Mouse (Mus musculus): ENCODE results near the gene Olfr1367.

Olfr1367 gene

GRCm38 (mm10) chr13:21346610-21347009, at the start of gene Olfr1367:
Gene Olfr1367 (plus strand): TSS chr13:21346910.
- no peak for DNase-seq (ENCODE audit: low read depth, low spot score)

GRCm38 (mm10) chr13:21298557-21298956, 48.2 kb upstream of the Olfr1367 start:
- no peak for DNase-seq (ENCODE audit: low read depth, low spot score)

GRCm38 (mm10) chr13:21304483-21305066, 42.1 kb upstream of the Olfr1367 start:
- no peak for DNase-seq (ENCODE audit: low read depth, low spot score)

- DNase-seq (ENCODE audit: low read depth, low spot score), result no peak
Measured at GRCm38 (mm10) chr13:21309788-21310187, 36.9 kb upstream of the Olfr1367 start.

GRCm38 (mm10) chr13:21311926-21312325, 34.8 kb upstream of the Olfr1367 start, which contains the start of gene Gpx6:
Gene Gpx6 (plus strand): TSS chr13:21312125.
- DNase-seq (ENCODE audit: low read depth, low spot score), result no peak

GRCm38 (mm10) chr13:21312854-21313253, 33.9 kb upstream of the Olfr1367 start:
- no peak for DNase-seq (ENCODE audit: low read depth, low spot score)

GRCm38 (mm10) chr13:21313903-21314302, 32.8 kb upstream of the Olfr1367 start:
- no peak for DNase-seq (ENCODE audit: low read depth, low spot score)

GRCm38 (mm10) chr13:21320262-21320661, 26.4 kb upstream of the Olfr1367 start:
- DNase-seq (ENCODE audit: low read depth, low spot score), result no peak

- no peak for DNase-seq (ENCODE audit: low read depth, low spot score)
Measured at GRCm38 (mm10) chr13:21321890-21322494, 24.7 kb upstream of the Olfr1367 start.

- DNase-seq (ENCODE audit: low read depth, low spot score), result no peak
Measured at GRCm38 (mm10) chr13:21322509-21323375, 24.0 kb upstream of the Olfr1367 start.

GRCm38 (mm10) chr13:21323405-21323804, 23.3 kb upstream of the Olfr1367 start:
- DNase-seq (ENCODE audit: low read depth, low spot score), result no peak

- no peak for DNase-seq (ENCODE audit: low read depth, low spot score)
Measured at GRCm38 (mm10) chr13:21326191-21326590, 20.5 kb upstream of the Olfr1367 start.

- peak; percentile 84 for DNase-seq (ENCODE audit: low read depth, low spot score)
Measured at GRCm38 (mm10) chr13:21326657-21327211, 20.0 kb upstream of the Olfr1367 start.

- no peak for DNase-seq (ENCODE audit: low read depth, low spot score)
Measured at GRCm38 (mm10) chr13:21327424-21327823, 19.3 kb upstream of the Olfr1367 start.

- no peak for DNase-seq (ENCODE audit: low read depth, low spot score)
Measured at GRCm38 (mm10) chr13:21350593-21350992, 3.9 kb downstream of the Olfr1367 start.

GRCm38 (mm10) chr13:21362621-21363248, 16.0 kb downstream of the Olfr1367 start, which contains the start of gene Zscan12:
Gene Zscan12 (plus strand): TSS chr13:21362820.
- peak; percentile 87 for DNase-seq (ENCODE audit: low read depth, low spot score)

GRCm38 (mm10) chr13:21363719-21364118, 17.0 kb downstream of the Olfr1367 start:
- DNase-seq (ENCODE audit: low read depth, low spot score), result no peak

- DNase-seq (ENCODE audit: low read depth, low spot score), result no peak
Measured at GRCm38 (mm10) chr13:21366635-21367034, 19.9 kb downstream of the Olfr1367 start.

- DNase-seq (ENCODE audit: low read depth, low spot score), result no peak
Measured at GRCm38 (mm10) chr13:21372700-21373099, 26.0 kb downstream of the Olfr1367 start.

GRCm38 (mm10) chr13:21377773-21378172, 31.1 kb downstream of the Olfr1367 start:
- no peak for DNase-seq (ENCODE audit: low read depth, low spot score)

- no peak for DNase-seq (ENCODE audit: low read depth, low spot score)
Measured at GRCm38 (mm10) chr13:21395211-21395610, 48.5 kb downstream of the Olfr1367 start.

- DNase-seq (ENCODE audit: low read depth, low spot score), result no peak
Measured at GRCm38 (mm10) chr13:21395623-21396022, 48.9 kb downstream of the Olfr1367 start.

Measured in embryo, embryonic 11.5 days (tissue).